Mouse (Mus musculus): Measurements from ENCODE around the gene Cx3cl1.

The Cx3cl1 gene

GRCm38 (mm10) chr8:94773700-94774171 is 1.9 kb downstream of the Cx3cl1 start:
- DNase-seq (ENCODE audit: low read depth, low spot score): peak; percentile 8

- DNase-seq (ENCODE audit: low read depth, low spot score): no peak
These were observed 2.8 kb downstream of the Cx3cl1 start for GRCm38 (mm10) chr8:94774601-94775000.

- DNase-seq (ENCODE audit: low read depth, low spot score): no peak
These were observed 4.5 kb downstream of the Cx3cl1 start for GRCm38 (mm10) chr8:94776346-94776745.

- no peak for DNase-seq (ENCODE audit: low read depth, low spot score)
These were observed 6.2 kb downstream of the Cx3cl1 start for GRCm38 (mm10) chr8:94778036-94778435.

- DNase-seq (ENCODE audit: low read depth, low spot score): no peak
These were observed 6.7 kb downstream of the Cx3cl1 start for GRCm38 (mm10) chr8:94778473-94778872.

GRCm38 (mm10) chr8:94778895-94779533 is 7.2 kb downstream of the Cx3cl1 start:
- no peak for DNase-seq (ENCODE audit: low read depth, low spot score)

GRCm38 (mm10) chr8:94779534-94780294 is 7.9 kb downstream of the Cx3cl1 start:
- no peak for DNase-seq (ENCODE audit: low read depth, low spot score)

- DNase-seq (ENCODE audit: low read depth, low spot score): no peak
These were observed 8.8 kb downstream of the Cx3cl1 start for GRCm38 (mm10) chr8:94780491-94781154.

- DNase-seq (ENCODE audit: low read depth, low spot score): no peak
These were observed 9.5 kb downstream of the Cx3cl1 start for GRCm38 (mm10) chr8:94781155-94781837.

GRCm38 (mm10) chr8:94781838-94782235 is 10.0 kb downstream of the Cx3cl1 start:
- DNase-seq (ENCODE audit: low read depth, low spot score): no peak

GRCm38 (mm10) chr8:94783890-94784289 is 12.1 kb downstream of the Cx3cl1 start:
- no peak for DNase-seq (ENCODE audit: low read depth, low spot score)

GRCm38 (mm10) chr8:94785247-94785985 is 13.6 kb downstream of the Cx3cl1 start:
- DNase-seq (ENCODE audit: low read depth, low spot score): no peak

GRCm38 (mm10) chr8:94785995-94786595 is 14.3 kb downstream of the Cx3cl1 start:
- DNase-seq (ENCODE audit: low read depth, low spot score): no peak

- DNase-seq (ENCODE audit: low read depth, low spot score): no peak
These were observed 16.0 kb downstream of the Cx3cl1 start for GRCm38 (mm10) chr8:94787524-94788501.

- DNase-seq (ENCODE audit: low read depth, low spot score): no peak
These were observed 17.6 kb downstream of the Cx3cl1 start for GRCm38 (mm10) chr8:94789256-94789955.

GRCm38 (mm10) chr8:94794368-94794767 is 22.6 kb downstream of the Cx3cl1 start:
- no peak for DNase-seq (ENCODE audit: low read depth, low spot score)

GRCm38 (mm10) chr8:94794782-94795181 is 23.0 kb downstream of the Cx3cl1 start:
- DNase-seq (ENCODE audit: low read depth, low spot score): no peak

GRCm38 (mm10) chr8:94800278-94800968 is 28.6 kb downstream of the Cx3cl1 start:
- no peak for DNase-seq (ENCODE audit: low read depth, low spot score)

Data from brain, embryonic 18.5 days (tissue).